Mouse (Mus musculus): ENCODE data around the gene Tmem14c. TPM values are rescaled to one million over a fixed set of nuclear protein-coding genes. Genes with fewer than 3 reads are reported as not detected.
A peak's percentile ranks its signal among the peaks of the same experiment; 100 is the strongest.
"Not testable (repeated sequence)": the region's sequence is repeated elsewhere in the genome, so short reads cannot be mapped to it uniquely, and the experiment has no call there.

Tmem14c gene
- polyA plus RNA-seq, 1 experiment from 2014 or later: 205 TPM

GRCm38 (mm10) chr13:40988418-40988817 is 27.7 kb upstream of the Tmem14c start:
- Histone ChIP-seq H3K36me3 (no peaks in the 10 kb centered on the region), H3K9me3 (replicated peaks) (no peaks in the 10 kb centered on the region), H3K4me3 (no peak overlapping the region), H3K4me1 (no peaks in the 10 kb centered on the region), H3K27ac (no peak overlapping the region), H3K27me3 (ENCODE audit: low read depth, poor library complexity, severe bottlenecking) (no peaks in the 10 kb centered on the region)
- 70% methylated on average over 2 of the region's 2 CpGs for WGBS
- no peak for DNase-seq (ENCODE audit: low spot score)

GRCm38 (mm10) chr13:40994487-40995263 is 21.4 kb upstream of the Tmem14c start:
- Histone ChIP-seq H3K27ac (no peak overlapping the region), H3K4me1 (no peaks in the 10 kb centered on the region), H3K9me3 (replicated peaks) (no peaks in the 10 kb centered on the region), H3K36me3 (no peaks in the 10 kb centered on the region), H3K4me3 (no peak overlapping the region), H3K27me3 (ENCODE audit: low read depth, poor library complexity, severe bottlenecking) (no peaks in the 10 kb centered on the region)
- no peak for DNase-seq (ENCODE audit: low spot score)
- 61% methylated on average over 8 of the region's 8 CpGs for WGBS

- 93% methylated on average over 5 of the region's 5 CpGs for WGBS
- H3K4me3 ChIP-seq; H3K36me3 ChIP-seq; H3K9me3 ChIP-seq (replicated peaks); DNase-seq (ENCODE audit: low spot score); H3K27me3 ChIP-seq (ENCODE audit: low read depth, poor library complexity, severe bottlenecking); H3K27ac ChIP-seq: not testable (repeated sequence)
- peaks cover 16% of the 10 kb centered on the region for H3K4me1 ChIP-seq
Observed at GRCm38 (mm10) chr13:40998537-40998936, 17.6 kb upstream of the Tmem14c start.

GRCm38 (mm10) chr13:41000140-41000925 is 15.8 kb upstream of the Tmem14c start:
- Histone ChIP-seq H3K4me1 (peaks cover 16% of the 10 kb centered on the region), H3K36me3 (peaks cover 18% of the 10 kb centered on the region), H3K4me3 (peak overlapping the region; percentile 97), H3K27me3 (ENCODE audit: low read depth, poor library complexity, severe bottlenecking) (no peaks in the 10 kb centered on the region), H3K27ac (peak overlapping the region; percentile 95), H3K9me3 (replicated peaks) (no peaks in the 10 kb centered on the region)
- peak; percentile 43 for DNase-seq (ENCODE audit: low spot score)
- under 1% methylated on average over 25 of the region's 25 CpGs for WGBS

GRCm38 (mm10) chr13:41000926-41001639 is 15.0 kb upstream of the Tmem14c start, which contains the start of gene Pak1ip1:
TSS of gene Pak1ip1 (plus strand) at chr13:41001023.
- 0% methylated on average over 58 of the region's 58 CpGs for WGBS
- Histone ChIP-seq H3K27ac (peak within 1 kb of the TSS; percentile 95), H3K27me3 (ENCODE audit: low read depth, poor library complexity, severe bottlenecking) (no peaks in the 10 kb centered on the region)

GRCm38 (mm10) chr13:41002001-41002400 is 14.1 kb upstream of the Tmem14c start:
- H3K9me3 ChIP-seq (replicated peaks): no peaks in the 10 kb centered on the region
- peaks cover 16% of the 10 kb centered on the region for H3K4me1 ChIP-seq
- peaks cover 35% of the 10 kb centered on the region for H3K36me3 ChIP-seq
- peak overlapping the region; percentile 97 for H3K4me3 ChIP-seq
- no peak for DNase-seq (ENCODE audit: low spot score)
- H3K27ac ChIP-seq: no peak overlapping the region
- whole genome bisulfite sequencing: 83% methylated on average over 5 of the region's 5 CpGs
- H3K27me3 ChIP-seq (ENCODE audit: low read depth, poor library complexity, severe bottlenecking): no peaks in the 10 kb centered on the region

More at GRCm38 (mm10) chr13:41000926-41001639, 15.0 kb upstream of the Tmem14c start, which contains the start of gene Pak1ip1:
- Histone ChIP-seq H3K36me3 (peaks cover 26% of the 10 kb centered on the region), H3K4me1 (peaks cover 16% of the 10 kb centered on the region), H3K4me3 (peak within 1 kb of the TSS; percentile 97), H3K9me3 (replicated peaks) (no peaks in the 10 kb centered on the region)
- DNase-seq (ENCODE audit: low spot score): peak; percentile 95

GRCm38 (mm10) chr13:41006244-41006643 is 9.8 kb upstream of the Tmem14c start:
- Histone ChIP-seq H3K36me3 (peaks cover 78% of the 10 kb centered on the region), H3K4me1 (peaks cover 9% of the 10 kb centered on the region; the same call in 1 of the 2 replicates)
- 93% methylated on average over 4 of the region's 4 CpGs for WGBS

GRCm38 (mm10) chr13:41008271-41008670 is 7.8 kb upstream of the Tmem14c start:
- Histone ChIP-seq H3K27ac (no peak overlapping the region), H3K4me1 (no peaks in the 10 kb centered on the region), H3K9me3 (replicated peaks) (no peaks in the 10 kb centered on the region), H3K27me3 (ENCODE audit: low read depth, poor library complexity, severe bottlenecking) (no peaks in the 10 kb centered on the region), H3K36me3 (peaks cover 94% of the 10 kb centered on the region), H3K4me3 (no peak overlapping the region)
- DNase-seq (ENCODE audit: low spot score): no peak
- 97% methylated on average over 10 of the region's 10 CpGs for WGBS

More at GRCm38 (mm10) chr13:41006244-41006643, 9.8 kb upstream of the Tmem14c start:
- H3K9me3 ChIP-seq (replicated peaks): no peaks in the 10 kb centered on the region
- no peak overlapping the region for H3K27ac ChIP-seq
- no peak overlapping the region for H3K4me3 ChIP-seq
- no peaks in the 10 kb centered on the region for H3K27me3 ChIP-seq (ENCODE audit: low read depth, poor library complexity, severe bottlenecking)
- no peak for DNase-seq (ENCODE audit: low spot score)

GRCm38 (mm10) chr13:41008946-41009345 is 7.1 kb upstream of the Tmem14c start:
- H3K4me1 ChIP-seq: no peaks in the 10 kb centered on the region

GRCm38 (mm10) chr13:41016797-41017405 is 809 bp downstream of the Tmem14c start:
- WGBS: 62% methylated on average over 12 of the region's 12 CpGs
- Histone ChIP-seq H3K4me3 (peak overlapping the region; percentile 74), H3K27ac (peak overlapping the region; percentile 89), H3K36me3 (peaks cover 77% of the 10 kb centered on the region), H3K27me3 (ENCODE audit: low read depth, poor library complexity, severe bottlenecking) (no peaks in the 10 kb centered on the region), H3K9me3 (replicated peaks) (no peaks in the 10 kb centered on the region), H3K4me1 (peaks cover 20% of the 10 kb centered on the region)
- DNase-seq (ENCODE audit: low spot score): peak; percentile 37

More at GRCm38 (mm10) chr13:41008946-41009345, 7.1 kb upstream of the Tmem14c start:
- no peaks in the 10 kb centered on the region for H3K27me3 ChIP-seq (ENCODE audit: low read depth, poor library complexity, severe bottlenecking)
- WGBS: 89% methylated on average over 8 of the region's 8 CpGs
- peaks cover 97% of the 10 kb centered on the region for H3K36me3 ChIP-seq
- no peak for DNase-seq (ENCODE audit: low spot score)
- H3K27ac ChIP-seq: no peak overlapping the region
- H3K9me3 ChIP-seq (replicated peaks): no peaks in the 10 kb centered on the region
- no peak overlapping the region for H3K4me3 ChIP-seq

GRCm38 (mm10) chr13:41017832-41018231 is 1.7 kb downstream of the Tmem14c start:
- Histone ChIP-seq H3K27ac (no peak overlapping the region), H3K4me3 (no peak overlapping the region), H3K9me3 (replicated peaks) (no peaks in the 10 kb centered on the region), H3K4me1 (peaks cover 20% of the 10 kb centered on the region), H3K36me3 (peaks cover 77% of the 10 kb centered on the region), H3K27me3 (ENCODE audit: low read depth, poor library complexity, severe bottlenecking) (no peaks in the 10 kb centered on the region)
- 90% methylated on average over 4 of the region's 4 CpGs for WGBS
- no peak for DNase-seq (ENCODE audit: low spot score)

- H3K36me3 ChIP-seq: peaks cover 77% of the 10 kb centered on the region
- H3K27me3 ChIP-seq (ENCODE audit: low read depth, poor library complexity, severe bottlenecking): no peaks in the 10 kb centered on the region
- H3K4me3 ChIP-seq: no peak overlapping the region
- H3K27ac ChIP-seq: no peak overlapping the region
- WGBS: 88% methylated on average over 9 of the region's 9 CpGs
- H3K9me3 ChIP-seq (replicated peaks): no peaks in the 10 kb centered on the region
- no peak for DNase-seq (ENCODE audit: low spot score)
- H3K4me1 ChIP-seq: peaks cover 20% of the 10 kb centered on the region
Observed at GRCm38 (mm10) chr13:41018236-41018635, 2.1 kb downstream of the Tmem14c start.

Measured in limb, embryonic 10.5 days (tissue).